Mouse (Mus musculus) C2C12 (cell line): ENCODE measurements at regions not wholly inside any gene's neighbourhood (a gene's known extent, or its start where the extent isn't known, plus 50 kb on each side); places are given as distances from the start of the nearest gene placed in this dataset.
A peak's percentile ranks its signal among the peaks of the same experiment; 100 is the strongest.

Experiments used
- H3K27me3 ChIP-seq: one replicate; pipeline ENCODE4 v1.6.1; 2011; ENCODE audit not compliant: control insufficient read depth, insufficient read depth, insufficient read length
- H3K36me3 ChIP-seq: one replicate; pipeline ENCODE4 v1.6.1; 2011; ENCODE audit not compliant: control insufficient read depth, insufficient read depth
- H3K4me3 ChIP-seq: one replicate; pipeline ENCODE4 v1.5.1; 2011; ENCODE audit warnings: mild to moderate bottlenecking, control low read depth; ENCODE audit not compliant: poor library complexity, insufficient read depth, severe bottlenecking
- H3K79me2 ChIP-seq: one replicate; pipeline ENCODE4 v1.6.1; 2011; ENCODE audit not compliant: control insufficient read depth, insufficient read depth
- H3K79me3 ChIP-seq: one replicate; pipeline ENCODE4 v1.6.1; 2011; ENCODE audit warnings: low read depth, control low read depth
- H3ac ChIP-seq: one replicate; pipeline ENCODE3; 2011; ENCODE audit warnings: low read depth; ENCODE audit not compliant: control insufficient read depth, insufficient read length
- CEBPB ChIP-seq: IDR thresholded peaks from one replicate; pipeline ENCODE4 v1.6.1; 2011; ENCODE audit warnings: low read depth, mild to moderate bottlenecking, control low read depth, moderate library complexity
- CTCF ChIP-seq: IDR thresholded peaks from one replicate; pipeline ENCODE4 v1.5.1; 2011; ENCODE audit not compliant: control insufficient read depth, insufficient read depth, insufficient read length
- FOSL1 ChIP-seq: IDR thresholded peaks from one replicate; pipeline ENCODE4 v1.8.0; 2011; ENCODE audit warnings: mild to moderate bottlenecking, low read length; ENCODE audit not compliant: poor library complexity, insufficient read depth, severe bottlenecking
- MAX ChIP-seq: IDR thresholded peaks from one replicate; pipeline ENCODE4 v1.6.1; 2011; ENCODE audit warnings: mild to moderate bottlenecking, control low read depth
- MYOD1 ChIP-seq: IDR thresholded peaks from one replicate; pipeline ENCODE4 v1.6.1; 2011; ENCODE audit warnings: low read depth; ENCODE audit not compliant: control insufficient read depth, insufficient read length
- MYOG ChIP-seq: IDR thresholded peaks from one replicate; pipeline ENCODE4 v1.6.1; 2011; ENCODE audit not compliant: control insufficient read depth, insufficient read length; ENCODE audit errors: extremely low read depth
- USF1 ChIP-seq: IDR thresholded peaks from one replicate; pipeline ENCODE4 v1.6.1; 2011; ENCODE audit warnings: low read depth, mild to moderate bottlenecking, control low read depth, moderate library complexity

DNA sequence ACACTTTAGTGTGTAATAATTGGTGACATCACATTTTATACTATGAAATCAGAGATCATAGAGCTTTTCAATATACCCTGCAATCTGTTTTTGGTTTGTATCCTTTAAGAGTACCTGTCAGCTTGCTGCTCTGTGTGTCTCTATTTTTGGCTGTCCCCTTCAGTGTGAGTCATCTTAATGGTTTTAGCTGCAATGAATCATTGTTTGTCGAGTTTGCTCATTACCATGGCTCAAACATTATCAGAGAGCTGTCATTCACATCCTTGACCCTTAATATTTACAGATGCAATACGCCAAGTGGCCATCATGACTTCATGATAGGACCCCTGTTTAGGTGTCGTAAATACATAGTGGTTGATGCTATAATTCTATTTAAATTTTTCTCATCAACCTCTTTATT lies 591.0 kb upstream of the Pitx2 start:
- H3K36me3 ChIP-seq = no peaks in the 10 kb centered on the region
- H3ac ChIP-seq = no peak overlapping the region
- no peak overlapping the region for H3K4me3 ChIP-seq
- H3K79me3 ChIP-seq = no peaks in the 10 kb centered on the region
- TF ChIP-seq FOSL1 = no peak
- no peak for TF ChIP-seq MYOG
- TF ChIP-seq CTCF = no peak
- no peak for TF ChIP-seq USF1
- no peak for TF ChIP-seq MYOD1
- no peak for TF ChIP-seq MAX
- TF ChIP-seq CEBPB = no peak
- H3K27me3 ChIP-seq = no peaks in the 10 kb centered on the region
- no peaks in the 10 kb centered on the region for H3K79me2 ChIP-seq

DNA sequence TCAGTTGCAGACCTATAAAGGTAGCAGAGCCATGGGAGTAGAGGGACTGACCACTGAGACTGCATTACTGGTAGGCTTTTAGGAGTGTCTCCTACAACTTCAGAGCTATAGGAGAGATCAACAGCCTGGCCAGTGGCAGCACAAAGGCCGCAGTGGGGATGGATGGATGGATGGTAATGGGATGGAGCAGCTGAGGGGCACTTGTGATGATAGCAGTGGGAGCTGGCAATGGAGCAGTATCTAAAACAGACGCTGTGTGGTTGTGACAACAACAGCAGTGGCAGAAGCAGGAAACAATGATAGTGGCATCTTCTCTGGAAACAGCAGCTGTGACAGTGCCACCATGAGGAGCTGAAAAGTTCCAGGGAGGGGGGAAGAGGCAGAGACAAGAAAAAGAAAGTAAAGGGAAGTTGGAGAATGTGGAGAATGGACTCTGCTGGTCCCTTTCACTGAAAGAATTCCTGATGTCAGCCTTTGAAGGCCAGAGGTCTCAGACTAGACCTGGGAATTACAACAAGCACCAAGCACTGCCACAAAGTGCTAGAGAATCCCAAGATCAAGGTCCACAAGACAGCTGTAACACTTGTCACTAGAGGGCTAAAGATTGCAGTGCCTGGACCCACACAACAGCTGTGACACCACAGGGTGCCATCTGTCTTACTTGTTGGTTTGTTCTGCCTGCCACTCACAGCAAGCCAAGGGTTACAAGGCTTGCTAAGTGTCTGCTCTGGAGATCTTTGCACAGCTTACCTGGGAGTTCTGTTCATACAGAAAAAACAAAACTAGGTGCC lies 624.1 kb upstream of the Pitx2 start:
- Histone ChIP-seq H3K4me3 (no peak overlapping the region), H3ac (no peak overlapping the region), H3K79me2 (no peaks in the 10 kb centered on the region), H3K36me3 (no peaks in the 10 kb centered on the region), H3K79me3 (no peaks in the 10 kb centered on the region), H3K27me3 (no peaks in the 10 kb centered on the region)
- TF ChIP-seq MYOD1 (peak; percentile 15), CTCF (no peak)

DNA sequence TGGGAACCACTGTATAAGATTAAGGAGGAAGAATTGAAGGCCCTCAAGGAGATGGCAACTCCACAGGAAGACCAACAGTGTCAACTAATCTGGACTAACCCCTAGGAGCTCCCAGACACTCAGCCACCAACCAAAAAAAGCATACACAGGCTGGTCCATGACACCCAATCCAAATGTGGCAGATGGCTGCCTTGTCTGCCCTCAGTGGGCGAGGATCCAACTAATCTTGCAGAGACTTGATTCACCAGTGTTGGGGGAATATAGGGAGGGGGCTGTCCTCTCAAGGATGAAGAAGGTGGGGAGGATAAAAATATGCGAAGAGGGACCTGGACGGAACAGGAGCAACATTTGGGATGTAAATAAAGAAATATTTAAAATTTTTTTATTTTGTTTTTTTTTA lies 629.1 kb upstream of the Pitx2 start:
- TF ChIP-seq FOSL1 = no peak
- no peak for TF ChIP-seq CTCF
- no peak for TF ChIP-seq MYOG
- no peak for TF ChIP-seq MAX
- TF ChIP-seq USF1 = no peak
- no peak for TF ChIP-seq CEBPB
- no peak for TF ChIP-seq MYOD1
- Histone ChIP-seq H3K4me3 (no peak overlapping the region), H3K79me2 (no peaks in the 10 kb centered on the region), H3K79me3 (no peaks in the 10 kb centered on the region), H3K27me3 (no peaks in the 10 kb centered on the region), H3K36me3 (no peaks in the 10 kb centered on the region), H3ac (no peak overlapping the region)

DNA sequence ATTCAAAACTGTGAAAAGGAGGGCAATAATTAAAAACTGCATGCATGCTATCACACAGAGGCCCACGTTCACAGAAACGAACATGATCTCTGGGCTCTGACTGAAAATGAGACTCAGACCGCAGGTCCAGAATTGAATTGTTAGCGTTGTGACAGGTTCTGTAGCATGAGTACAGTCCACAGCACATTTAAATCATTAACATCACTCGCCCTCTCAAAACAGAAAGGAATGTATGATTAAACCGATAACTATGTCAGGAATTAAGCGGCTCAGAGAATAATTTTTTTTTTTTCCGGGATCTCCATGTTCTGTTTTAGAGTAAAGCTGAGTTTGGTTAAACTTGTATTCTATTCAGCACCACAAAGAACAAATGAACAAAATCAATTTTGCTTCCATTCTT lies 634.3 kb upstream of the Pitx2 start:
- TF ChIP-seq USF1 = no peak
- TF ChIP-seq CTCF = no peak
- TF ChIP-seq MAX = no peak
- no peak for TF ChIP-seq MYOD1
- no peak for TF ChIP-seq CEBPB
- TF ChIP-seq FOSL1 = no peak
- TF ChIP-seq MYOG = no peak
- H3ac ChIP-seq = no peak overlapping the region

DNA sequence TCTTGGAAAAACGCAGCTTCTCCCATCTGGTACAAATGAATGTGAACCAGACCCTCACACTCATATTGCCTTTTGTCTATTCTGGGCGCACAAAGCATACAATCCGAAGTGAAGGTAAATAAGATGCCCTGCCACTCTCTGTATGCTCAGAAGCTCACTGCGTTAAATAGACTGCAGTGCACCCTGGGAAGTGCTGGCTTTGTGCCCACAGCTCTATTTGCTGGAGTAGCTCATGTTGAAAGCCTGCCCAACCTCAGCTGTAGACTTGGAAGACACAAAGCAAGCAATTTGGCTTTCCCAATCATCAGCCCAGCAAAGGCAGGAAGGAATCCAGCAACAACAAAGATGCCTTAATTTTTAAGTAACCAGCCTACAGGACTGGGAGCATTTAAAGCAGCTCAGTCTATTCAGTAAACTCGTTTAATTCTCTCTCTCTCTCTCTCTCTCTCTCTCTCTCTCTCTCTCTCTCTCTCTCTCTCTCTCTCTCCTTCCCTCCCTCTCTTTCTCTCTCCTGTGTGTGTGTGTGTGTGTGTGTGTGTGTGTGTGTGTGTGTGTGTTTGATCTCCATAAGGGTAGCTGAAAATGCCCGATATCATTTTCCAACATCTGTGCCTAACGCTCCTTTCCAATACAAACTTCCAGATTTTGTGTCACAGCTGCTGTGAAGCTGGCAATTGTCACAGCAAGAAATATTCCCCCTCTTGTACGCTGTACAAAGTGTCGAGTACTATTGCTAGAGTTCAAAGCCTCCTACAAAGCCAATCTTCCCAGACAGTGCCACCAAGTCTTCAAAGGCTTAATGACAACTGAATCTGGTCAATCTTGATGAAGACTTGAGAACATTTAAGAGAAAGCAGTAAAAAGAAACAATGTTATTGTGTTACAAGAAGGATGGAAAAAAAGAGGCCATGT lies 650.5 kb upstream of the Fam241a start:
- Histone ChIP-seq H3ac (no peak overlapping the region), H3K27me3 (no peaks in the 10 kb centered on the region), H3K36me3 (no peaks in the 10 kb centered on the region), H3K79me3 (no peaks in the 10 kb centered on the region), H3K79me2 (no peaks in the 10 kb centered on the region), H3K4me3 (no peak overlapping the region)
- TF ChIP-seq CEBPB = no peak
- no peak for TF ChIP-seq MYOG
- no peak for TF ChIP-seq FOSL1
- no peak for TF ChIP-seq CTCF
- TF ChIP-seq USF1 = no peak
- TF ChIP-seq MYOD1 = no peak
- TF ChIP-seq MAX = no peak

More for the DNA sequence above, 634.3 kb upstream of the Pitx2 start:
- H3K27me3 ChIP-seq = no peaks in the 10 kb centered on the region
- no peak overlapping the region for H3K4me3 ChIP-seq
- no peaks in the 10 kb centered on the region for H3K36me3 ChIP-seq
- H3K79me3 ChIP-seq = no peaks in the 10 kb centered on the region
- H3K79me2 ChIP-seq = no peaks in the 10 kb centered on the region
